Mouse (Mus musculus) lung, embryonic 16.5 days (tissue): ENCODE measurements around the gene Ncr1. TPM values are rescaled to one million over a fixed set of nuclear protein-coding genes. Genes with fewer than 3 reads are reported as not detected.

ENCODE experiments used
- microRNA-seq: library from miRNA; unstranded; fragments of <30 nt; microRNA quantifications from one replicate; pipeline ENCODE4, GENCODE M21; 2016
- polyA plus RNA-seq: library from polyadenylated mRNA; unstranded; fragments of >200 nt; fragmentation: Nextera tagmentation; extraction: Ambion mirVana; gene quantifications from 2 replicates; pipeline ENCODE4 v1.2.1, GENCODE M21; 2015

Gene Ncr1
- polyA plus RNA-seq, 1 experiment from 2014 or later = not detected

Small RNA genes lying within 50 kb of the gene (microRNA-seq; reads per million reads assigned to microRNA genes)
- not detected for gene Gm24752
- gene Gm25349 = not detected

Other genes with a start within 250 kb of the Ncr1 start
- 2.1 and 2.9 TPM in 2 replicates for gene Ttyh1, start 218.3 kb upstream of the Ncr1 start, polyA plus RNA-seq
- gene Leng8, start 200.7 kb upstream of the Ncr1 start, polyA plus RNA-seq = 54.0 and 56.1 TPM in 2 replicates
- gene Leng9, start 187.3 kb upstream of the Ncr1 start, polyA plus RNA-seq = 5.0 and 5.5 TPM in 2 replicates
- 46.2 and 49.2 TPM in 2 replicates for gene Cdc42ep5, start 172.9 kb upstream of the Ncr1 start, polyA plus RNA-seq
- 0.09 and 0.16 TPM in 2 replicates for gene Lilra5, start 100.0 kb upstream of the Ncr1 start, polyA plus RNA-seq
- 0.68 and 0.96 TPM in 2 replicates for gene Gp6, start 60.0 kb downstream of the Ncr1 start, polyA plus RNA-seq
- gene Rdh13, start 107.9 kb downstream of the Ncr1 start, polyA plus RNA-seq = 19.5 and 22.4 TPM in 2 replicates
- gene Eps8l1, start 123.0 kb downstream of the Ncr1 start, polyA plus RNA-seq = 21.3 and 23.6 TPM in 2 replicates
- 20.1 and 21.0 TPM in 2 replicates for gene Ppp1r12c, start 164.0 kb downstream of the Ncr1 start, polyA plus RNA-seq
- gene Tnnt1, start 178.7 kb downstream of the Ncr1 start, polyA plus RNA-seq = 28.6 and 34.6 TPM in 2 replicates
- 77.2 and 102 TPM in 2 replicates for gene Tnni3, start 186.5 kb downstream of the Ncr1 start, polyA plus RNA-seq
- gene Dnaaf3, start 194.7 kb downstream of the Ncr1 start, polyA plus RNA-seq = 4.7 TPM in 2 replicates
- 5.5 and 8.3 TPM in 2 replicates for gene Syt5, start 209.8 kb downstream of the Ncr1 start, polyA plus RNA-seq